19 mouse cellular contexts compared by ENCODE assay signal in the genomic region with DNA sequence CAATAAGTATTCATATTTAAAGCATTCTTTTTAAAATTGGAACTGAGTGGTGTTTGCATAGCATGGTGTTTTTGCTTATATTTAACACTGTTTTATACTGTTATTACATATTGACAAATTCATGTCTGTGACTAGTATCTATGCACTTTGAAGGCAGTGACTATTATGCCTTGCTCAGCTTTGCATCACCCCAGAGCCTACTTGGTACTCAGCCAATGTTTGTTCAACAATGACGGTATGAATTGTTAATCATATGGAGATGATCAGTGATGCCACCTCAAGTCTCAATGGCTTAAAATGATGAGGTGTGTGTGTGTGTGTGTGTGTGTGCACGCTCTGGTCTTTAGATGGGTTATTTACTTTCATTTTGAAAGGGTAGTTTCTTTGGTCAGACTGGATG. TPM values are rescaled to one million over a fixed set of nuclear protein-coding genes. Genes with fewer than 3 reads are reported as not detected.
A peak's percentile ranks its signal among the peaks of the same experiment; 100 is the strongest.
DNase-seq lines count a peak whose midpoint lies in the region; TF ChIP-seq lines count a peak whose summit lies in the region.
"Had no signal": no experiment of that assay in that cellular context is flagged by ENCODE, and none has a peak within 500 bp of the region (broad histone marks: within the 10 kb centered on the region; RNA-seq: fewer than 3 reads in every experiment).

No protein-coding gene starts in this region.

- TF ChIP-seq POLR2A in myocyte (IDR thresholded peaks at IDR 0.05; ENCODE audit: insufficient read length, low read depth): no peak

- H3ac ChIP-seq in myocyte (ENCODE audit: control insufficient read depth, insufficient read length): no peak overlapping the region

- peak; percentile 10 for DNase-seq in adrenal gland, adult 2 months
- DNase-seq in adrenal gland, postnatal 14 days: no peak
- DNase-seq in MN1 (ENCODE audit: low spot score): peak; percentile 57
- no peak for DNase-seq in layer of hippocampus, adult 8-10 months (ENCODE audit: low spot score in 2 of 2)
- DNase-seq in right cerebral cortex, postnatal 36 days (ENCODE audit: low spot score in 2 of 2): no peak
- DNase-seq: adrenal gland, adult 8-10 months; adrenal gland, postnatal 25 days; cerebellum, adult 11 months; cerebellum, adult 18-20 months; cerebellum, adult 8-10 months; cerebellum, adult 9-11 months; cerebellum, postnatal 36 days; embryo, embryonic 11 days had no signal

- H3K79me2 ChIP-seq in myocyte (ENCODE audit: control insufficient read depth, insufficient read depth): no peaks in the 10 kb centered on the region

- H3K4me2 ChIP-seq in myocyte (ENCODE audit: low read depth): peak overlapping the region; percentile 47
- H3K4me2 ChIP-seq: embryonic facial prominence, embryonic 13.5 days; embryonic facial prominence, embryonic 15.5 days; forebrain, embryonic 12.5 days had no signal

- H3K36me3 ChIP-seq in myocyte (ENCODE audit: control insufficient read depth, insufficient read depth): no peaks in the 10 kb centered on the region
- H3K36me3 ChIP-seq: embryonic facial prominence, embryonic 13.5 days; embryonic facial prominence, embryonic 15.5 days; forebrain, embryonic 10.5 days; forebrain, embryonic 12.5 days had no signal

- no peak overlapping the region for H3K4me3 ChIP-seq in myocyte
- H3K4me3 ChIP-seq: embryonic facial prominence, embryonic 13.5 days; embryonic facial prominence, embryonic 15.5 days; erythroblast, embryonic 14.5 days; forebrain, embryonic 10.5 days; forebrain, embryonic 12.5 days had no signal

- H3K27me3 ChIP-seq in myocyte (ENCODE audit: control insufficient read depth, insufficient read depth, insufficient read length): no peaks in the 10 kb centered on the region
- H3K27me3 ChIP-seq: embryonic facial prominence, embryonic 13.5 days; forebrain, embryonic 12.5 days had no signal

TF ChIP-seq in myocyte, 11 proteins besides CTCF, POLR2A, EP300 and RAD21:
- TF ChIP-seq MAX (IDR thresholded peaks at IDR 0.05; ENCODE audit: low read depth) (no peak), SRF (IDR thresholded peaks at IDR 0.05; ENCODE audit: control insufficient read depth, insufficient read length, low read depth) (no peak), CEBPB (IDR thresholded peaks at IDR 0.05; ENCODE audit: insufficient read depth, poor library complexity, severe bottlenecking) (peak; percentile 76; the same call in 1 of the 2 replicates)

RNA-seq across cellular contexts. Expression of a gene that starts 15.6 kb away (rescaled TPM):
- 10 to 100 TPM; 20.5 to 22.2 TPM for total RNA-seq in adrenal gland, adult 2 months (2021)
- polyA plus RNA-seq in adrenal gland, adult 2 months (2012; rRNA removed): 9.3 and 10.8 TPM in 2 replicates
- total RNA-seq in adrenal gland, postnatal 14 days (2021): 20.7 and 20.9 TPM in 2 replicates
- polyA plus RNA-seq in myocyte (2012; fragmentation: generic; extraction: Trizol): 6.3 TPM
- 10 to 100 TPM; 28.6 to 31.4 (median 30.4) TPM for total RNA-seq in layer of hippocampus, adult 8-10 months (2022)

Comparison
In these comparisons a context has a peak if more than half of its experiments do, and no peak if none do; other contexts are left out.
1. DNase-seq: peak in adrenal gland, adult 2 months (single experiment) and MN1 (single experiment); none in adrenal gland, postnatal 14 days (single experiment), layer of hippocampus, adult 8-10 months (0 of 2) and right cerebral cortex, postnatal 36 days (0 of 2).